Mouse (Mus musculus): ENCODE results near the gene Sbno1. TPM values are rescaled to one million over a fixed set of nuclear protein-coding genes. Genes with fewer than 3 reads are reported as not detected.
A peak's percentile ranks its signal among the peaks of the same experiment; 100 is the strongest.

Sbno1 gene
- polyA plus RNA-seq, 1 experiment from 2014 or later: 64.7 TPM

DNA sequence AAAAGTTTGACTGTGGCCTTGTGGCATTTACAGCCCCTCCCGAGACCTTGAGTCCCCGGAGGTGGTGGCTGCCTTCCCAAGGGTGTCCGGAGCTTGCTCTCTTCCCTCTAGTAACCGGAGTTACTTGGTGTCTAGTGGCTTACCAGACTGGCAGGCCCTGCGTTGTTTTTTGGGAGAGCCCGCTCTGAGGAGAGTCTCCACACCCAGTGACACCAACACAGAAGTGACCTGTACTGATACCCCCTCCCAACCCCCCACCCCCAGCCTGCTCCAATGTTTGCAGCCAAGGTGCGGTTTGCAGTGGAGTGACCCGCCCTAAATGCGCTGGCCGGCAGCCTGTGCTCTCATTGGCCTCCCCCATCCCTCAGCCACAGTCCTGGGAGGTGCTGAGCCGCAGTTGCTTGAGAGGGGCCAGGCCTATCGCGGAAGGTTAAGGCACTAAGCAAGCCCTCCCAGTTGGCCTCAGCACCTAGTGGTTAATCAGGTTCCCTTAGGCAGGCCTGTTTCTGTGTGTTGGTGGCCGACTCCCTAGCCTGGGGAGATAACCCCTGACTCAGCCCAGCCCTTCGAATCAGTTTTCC, 20.6 kb upstream of the Sbno1 start:
- H3K27ac ChIP-seq (ENCODE audit: low read depth, low read length): no peak overlapping the region
- DNase-seq (ENCODE audit: low spot score) (peak; percentile 10), ATAC-seq (no peak)
- peaks cover 12% of the 10 kb centered on the region for H3K4me1 ChIP-seq (ENCODE audit: control insufficient read depth, insufficient read depth, low read length)
- 2% methylated on average over 15 of the region's 15 CpGs for WGBS
- H3K4me2 ChIP-seq (ENCODE audit: low read length): peak overlapping the region; percentile 75
- peaks cover 47% of the 10 kb centered on the region for H3K36me3 ChIP-seq (ENCODE audit: control insufficient read depth, insufficient read depth, low read length)
- H3K27me3 ChIP-seq (replicated peaks; ENCODE audit: control insufficient read depth, insufficient read depth, low read length): no peaks in the 10 kb centered on the region
- peak overlapping the region; percentile 93 for H3K9ac ChIP-seq (ENCODE audit: low read length)
- H3K9me3 ChIP-seq (replicated peaks; ENCODE audit: control insufficient read depth, low read length): no peaks in the 10 kb centered on the region
- peak overlapping the region; percentile 79 for H3K4me3 ChIP-seq (ENCODE audit: low read depth, low read length)

GRCm38 (mm10) chr5:124445621-124446293, 20.0 kb upstream of the Sbno1 start:
- peak; percentile 77 for ATAC-seq
- WGBS: 1% methylated on average over 34 of the region's 77 CpGs
- peak overlapping the region; percentile 93 for H3K9ac ChIP-seq (ENCODE audit: low read length)

GRCm38 (mm10) chr5:124444661-124445561, 19.1 kb upstream of the Sbno1 start:
- ATAC-seq (peak; percentile 94), DNase-seq (ENCODE audit: low spot score) (peak; percentile 88)
- Histone ChIP-seq H3K9me3 (replicated peaks; ENCODE audit: control insufficient read depth, low read length) (no peaks in the 10 kb centered on the region), H3K27ac (ENCODE audit: low read depth, low read length) (peak overlapping the region; percentile 77), H3K4me2 (ENCODE audit: low read length) (peak overlapping the region; percentile 75), H3K4me1 (ENCODE audit: control insufficient read depth, insufficient read depth, low read length) (peaks cover 20% of the 10 kb centered on the region), H3K27me3 (replicated peaks; ENCODE audit: control insufficient read depth, insufficient read depth, low read length) (no peaks in the 10 kb centered on the region), H3K9ac (ENCODE audit: low read length) (peak overlapping the region; percentile 93), H3K4me3 (ENCODE audit: low read depth, low read length) (peak overlapping the region; percentile 79), H3K36me3 (ENCODE audit: control insufficient read depth, insufficient read depth, low read length) (peaks cover 32% of the 10 kb centered on the region)
- WGBS: 4% methylated on average over 65 of the region's 66 CpGs

More at GRCm38 (mm10) chr5:124445621-124446293, 20.0 kb upstream of the Sbno1 start:
- no peaks in the 10 kb centered on the region for H3K9me3 ChIP-seq (replicated peaks; ENCODE audit: control insufficient read depth, low read length)
- peak overlapping the region; percentile 77 for H3K27ac ChIP-seq (ENCODE audit: low read depth, low read length)
- peak; percentile 25 for DNase-seq (ENCODE audit: low spot score)
- H3K4me3 ChIP-seq (ENCODE audit: low read depth, low read length): peak overlapping the region; percentile 79
- H3K36me3 ChIP-seq (ENCODE audit: control insufficient read depth, insufficient read depth, low read length): peaks cover 40% of the 10 kb centered on the region
- H3K4me1 ChIP-seq (ENCODE audit: control insufficient read depth, insufficient read depth, low read length): peaks cover 14% of the 10 kb centered on the region
- peak overlapping the region; percentile 75 for H3K4me2 ChIP-seq (ENCODE audit: low read length)
- H3K27me3 ChIP-seq (replicated peaks; ENCODE audit: control insufficient read depth, insufficient read depth, low read length): no peaks in the 10 kb centered on the region

DNA sequence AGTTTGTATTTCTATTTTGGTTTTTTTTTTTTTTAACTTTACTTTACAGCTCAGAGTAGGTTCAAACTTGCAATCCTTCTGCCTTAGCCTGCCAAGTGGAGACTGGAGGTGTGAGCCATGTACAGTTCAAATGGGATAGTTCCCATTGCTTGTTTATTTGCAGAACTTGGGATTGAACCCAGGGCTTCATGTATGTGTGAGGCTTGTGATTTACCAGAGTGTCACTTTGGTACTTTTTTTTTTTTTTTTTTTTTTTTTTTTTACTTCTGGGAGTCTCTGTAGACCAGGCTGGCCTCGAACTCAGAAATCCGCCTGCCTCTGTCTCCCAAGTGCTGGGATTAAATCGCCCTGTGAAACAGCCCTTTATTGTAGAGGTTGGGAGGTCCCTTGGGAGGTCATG, 18.4 kb upstream of the Sbno1 start:
- WGBS: 73% methylated on average over 3 of the region's 3 CpGs
- no peak overlapping the region for H3K27ac ChIP-seq (ENCODE audit: low read depth, low read length)
- DNase-seq (ENCODE audit: low spot score): no peak
- H3K9me3 ChIP-seq (replicated peaks; ENCODE audit: control insufficient read depth, low read length): no peaks in the 10 kb centered on the region
- peak overlapping the region; percentile 75; the same call in 1 of the 2 replicates for H3K4me2 ChIP-seq (ENCODE audit: low read length)
- H3K36me3 ChIP-seq (ENCODE audit: control insufficient read depth, insufficient read depth, low read length): peaks cover 25% of the 10 kb centered on the region
- H3K9ac ChIP-seq (ENCODE audit: low read length): no peak overlapping the region
- no peak overlapping the region for H3K4me3 ChIP-seq (ENCODE audit: low read depth, low read length)
- H3K27me3 ChIP-seq (replicated peaks; ENCODE audit: control insufficient read depth, insufficient read depth, low read length): no peaks in the 10 kb centered on the region
- peaks cover 20% of the 10 kb centered on the region for H3K4me1 ChIP-seq (ENCODE audit: control insufficient read depth, insufficient read depth, low read length)
- ATAC-seq: no peak

DNA sequence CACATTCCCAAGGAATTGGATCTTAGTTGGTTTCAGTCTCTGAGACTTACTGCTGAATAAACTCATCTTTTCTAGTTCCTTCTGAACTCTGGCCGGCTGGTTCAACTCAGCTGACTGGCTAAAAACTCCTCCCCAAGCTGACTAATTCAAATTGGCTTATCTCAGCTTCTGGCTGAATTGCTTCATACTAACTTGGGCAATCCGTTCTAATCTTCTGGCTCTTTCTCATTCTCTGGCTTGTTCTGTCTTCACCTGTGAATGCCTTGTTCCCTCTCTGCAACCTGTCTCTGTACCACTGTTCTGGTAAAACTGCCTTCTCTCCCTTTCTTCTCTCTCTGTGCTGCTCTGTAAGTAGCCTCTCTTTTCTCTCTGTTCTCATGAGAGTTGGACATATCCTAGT, 16.8 kb upstream of the Sbno1 start:
- Histone ChIP-seq H3K4me2 (ENCODE audit: low read length) (no peak overlapping the region), H3K36me3 (ENCODE audit: control insufficient read depth, insufficient read depth, low read length) (peaks cover 9% of the 10 kb centered on the region), H3K27me3 (replicated peaks; ENCODE audit: control insufficient read depth, insufficient read depth, low read length) (no peaks in the 10 kb centered on the region), H3K27ac (ENCODE audit: low read depth, low read length) (no peak overlapping the region), H3K9me3 (replicated peaks; ENCODE audit: control insufficient read depth, low read length) (no peaks in the 10 kb centered on the region), H3K4me3 (ENCODE audit: low read depth, low read length) (no peak overlapping the region), H3K4me1 (ENCODE audit: control insufficient read depth, insufficient read depth, low read length) (peaks cover 20% of the 10 kb centered on the region), H3K9ac (ENCODE audit: low read length) (no peak overlapping the region)
- WGBS: 89% methylated on average over 2 of the region's 2 CpGs
- DNase-seq (ENCODE audit: low spot score) (no peak), ATAC-seq (no peak)

GRCm38 (mm10) chr5:124440094-124440701, 14.4 kb upstream of the Sbno1 start:
- Histone ChIP-seq H3K9me3 (replicated peaks; ENCODE audit: control insufficient read depth, low read length) (no peaks in the 10 kb centered on the region), H3K27me3 (replicated peaks; ENCODE audit: control insufficient read depth, insufficient read depth, low read length) (no peaks in the 10 kb centered on the region), H3K36me3 (ENCODE audit: control insufficient read depth, insufficient read depth, low read length) (no peaks in the 10 kb centered on the region), H3K9ac (ENCODE audit: low read length) (peak overlapping the region; percentile 66), H3K27ac (ENCODE audit: low read depth, low read length) (peak overlapping the region; percentile 82), H3K4me1 (ENCODE audit: control insufficient read depth, insufficient read depth, low read length) (peaks cover 11% of the 10 kb centered on the region), H3K4me2 (ENCODE audit: low read length) (peak overlapping the region; percentile 98), H3K4me3 (ENCODE audit: low read depth, low read length) (peak overlapping the region; percentile 77)
- ATAC-seq: peak; percentile 67
- DNase-seq (ENCODE audit: low spot score): peak; percentile 68
- WGBS: under 1% methylated on average over 30 of the region's 30 CpGs

GRCm38 (mm10) chr5:124439447-124440093, 13.8 kb upstream of the Sbno1 start, which contains the start of gene Kmt5a:
TSS of gene Kmt5a (plus strand) at chr5:124439930.
- peak within 1 kb of the TSS; percentile 98 for H3K4me2 ChIP-seq (ENCODE audit: low read length)
- H3K36me3 ChIP-seq (ENCODE audit: control insufficient read depth, insufficient read depth, low read length): no peaks in the 10 kb centered on the region
- H3K27me3 ChIP-seq (replicated peaks; ENCODE audit: control insufficient read depth, insufficient read depth, low read length): no peaks in the 10 kb centered on the region
- DNase-seq (ENCODE audit: low spot score) (peak; percentile 96), ATAC-seq (peak; percentile 98)
- H3K9ac ChIP-seq (ENCODE audit: low read length): peak within 1 kb of the TSS; percentile 66
- H3K9me3 ChIP-seq (replicated peaks; ENCODE audit: control insufficient read depth, low read length): no peaks in the 10 kb centered on the region
- peaks cover 8% of the 10 kb centered on the region for H3K4me1 ChIP-seq (ENCODE audit: control insufficient read depth, insufficient read depth, low read length)
- H3K27ac ChIP-seq (ENCODE audit: low read depth, low read length): peak within 1 kb of the TSS; percentile 82
- 1% methylated on average over 34 of the region's 34 CpGs for WGBS
- H3K4me3 ChIP-seq (ENCODE audit: low read depth, low read length): peak within 1 kb of the TSS; percentile 77

DNA sequence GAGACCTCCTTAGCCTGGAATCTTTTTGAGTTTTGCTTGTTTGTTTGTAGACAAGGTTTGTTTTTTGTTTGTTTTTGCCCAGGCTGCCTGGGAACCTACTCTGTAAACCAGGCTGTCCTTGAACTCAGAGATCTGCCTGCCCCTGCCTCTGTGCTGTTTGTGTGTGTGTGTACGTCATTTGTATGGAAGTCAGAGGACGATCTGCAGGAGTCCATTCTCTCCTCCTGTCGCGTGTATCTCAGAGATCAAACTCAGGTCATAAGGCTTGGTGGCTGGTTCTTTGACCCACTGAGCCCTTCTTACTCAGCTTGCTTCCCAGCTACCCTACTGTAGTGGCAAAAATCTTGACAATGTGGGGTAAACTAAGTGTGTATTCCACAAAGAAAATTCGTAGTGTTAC, 12.9 kb upstream of the Sbno1 start:
- H3K27me3 ChIP-seq (replicated peaks; ENCODE audit: control insufficient read depth, insufficient read depth, low read length): no peaks in the 10 kb centered on the region
- DNase-seq (ENCODE audit: low spot score) (no peak), ATAC-seq (no peak)
- peaks cover 8% of the 10 kb centered on the region for H3K4me1 ChIP-seq (ENCODE audit: control insufficient read depth, insufficient read depth, low read length)
- no peak overlapping the region for H3K27ac ChIP-seq (ENCODE audit: low read depth, low read length)
- peak overlapping the region; percentile 98; the same call in 1 of the 2 replicates for H3K4me2 ChIP-seq (ENCODE audit: low read length)
- no peak overlapping the region for H3K9ac ChIP-seq (ENCODE audit: low read length)
- 67% methylated on average over 5 of the region's 5 CpGs for WGBS
- H3K4me3 ChIP-seq (ENCODE audit: low read depth, low read length): no peak overlapping the region
- H3K36me3 ChIP-seq (ENCODE audit: control insufficient read depth, insufficient read depth, low read length): no peaks in the 10 kb centered on the region
- H3K9me3 ChIP-seq (replicated peaks; ENCODE audit: control insufficient read depth, low read length): no peaks in the 10 kb centered on the region

Data from forebrain, embryonic 14.5 days (tissue).